Comparison of ENCODE assay signal across 9 mouse cellular contexts in genomic region chr15:96491861-96492641, GRCm38 (mm10). TPM values are rescaled to one million over a fixed set of nuclear protein-coding genes. Genes with fewer than 3 reads are reported as not detected.
DNase-seq lines count a peak whose midpoint lies in the region; ATAC-seq lines count a peak whose summit lies in the region.
"Had no signal": no experiment of that assay in that cellular context is flagged by ENCODE, and none has a peak within 500 bp of the region (broad histone marks: within the 10 kb centered on the region; RNA-seq: fewer than 3 reads in every experiment).

No protein-coding gene starts in this region.

- H3K4me3 ChIP-seq in embryonic facial prominence, embryonic 15.5 days (replicated peaks): no peak overlapping the region
- H3K4me3 ChIP-seq: lung, embryonic 15.5 days had no signal

- intact Hi-C loops in left cerebral cortex, postnatal 4 days (cut with DNase I): no loop called here
- intact Hi-C loops in left cerebral cortex, postnatal 25 days (cut with DNase I): no loop called here

- ATAC-seq in embryonic facial prominence, embryonic 15.5 days (ENCODE audit: insufficient number of reproducible peaks, low FRiP score, low TSS enrichment, low read depth): peak; percentile 66

- no peak overlapping the region for H3K4me2 ChIP-seq in embryonic facial prominence, embryonic 15.5 days (replicated peaks)
- H3K4me2 ChIP-seq: lung, embryonic 15.5 days had no signal

- peaks cover 30% of the 10 kb centered on the region for H3K4me1 ChIP-seq in embryonic facial prominence, embryonic 15.5 days
- H3K4me1 ChIP-seq: lung, embryonic 15.5 days had no signal

- peak; percentile 18 to 31 for DNase-seq in spleen, postnatal 36 days (ENCODE audit: low spot score in 2 of 2)
- DNase-seq in spleen, adult 18-20 months: no peak
- peak; percentile 43 for DNase-seq in kidney, postnatal 14 days
- DNase-seq in yolk sac, embryonic 10.5 days (ENCODE audit: low spot score): peak; percentile 59
- DNase-seq in cerebellum, adult 8-10 months: no peak
- DNase-seq in left cerebral cortex, postnatal 4 days: no peak
- DNase-seq in left cerebral cortex, postnatal 25 days (ENCODE audit: low spot score in 2 of 2): no peak

- 0 out of 2 replicates have a peak, but pooled peaks cover 5% of the 10 kb centered on the region for H3K9me3 ChIP-seq in embryonic facial prominence, embryonic 15.5 days (replicated peaks)
- H3K9me3 ChIP-seq: lung, embryonic 15.5 days had no signal

- WGBS in embryonic facial prominence, embryonic 15.5 days: 14% methylated on average over 13 of the region's 13 CpGs

- peak overlapping the region; percentile 48 for H3K27ac ChIP-seq in embryonic facial prominence, embryonic 15.5 days (replicated peaks)
- H3K27ac ChIP-seq: lung, embryonic 15.5 days had no signal

- no peaks in the 10 kb centered on the region for H3K27me3 ChIP-seq in embryonic facial prominence, embryonic 15.5 days
- H3K27me3 ChIP-seq: lung, embryonic 15.5 days had no signal

- H3K36me3 ChIP-seq in embryonic facial prominence, embryonic 15.5 days: no peaks in the 10 kb centered on the region
- H3K36me3 ChIP-seq: lung, embryonic 15.5 days had no signal

- H3K9ac ChIP-seq in embryonic facial prominence, embryonic 15.5 days: no peak overlapping the region
- H3K9ac ChIP-seq: lung, embryonic 15.5 days had no signal

RNA-seq across cellular contexts. Expression of gene Scaf11, which starts 31.4 kb away (rescaled TPM):
- 80.6 and 84.0 TPM in 2 replicates for polyA plus RNA-seq in embryonic facial prominence, embryonic 15.5 days (2015; fragmentation: Nextera tagmentation; extraction: Ambion mirVana)
- total RNA-seq in left cerebral cortex, postnatal 4 days (2021): 10 to 100 TPM; 48.9 to 50.6 TPM
- 10 to 100 TPM; 44.8 to 47.8 TPM for total RNA-seq in left cerebral cortex, postnatal 25 days (2021)

Comparison
In these comparisons a context has a peak if more than half of its experiments do, and no peak if none do; other contexts are left out.
1. DNase-seq: peak in spleen, postnatal 36 days (2 of 2), kidney, postnatal 14 days (single experiment) and yolk sac, embryonic 10.5 days (single experiment); none in spleen, adult 18-20 months (0 of 2), cerebellum, adult 8-10 months (single experiment), left cerebral cortex, postnatal 4 days (single experiment) and left cerebral cortex, postnatal 25 days (0 of 2).